Mouse (Mus musculus): ENCODE data around the gene Ucma. TPM values are rescaled to one million over a fixed set of nuclear protein-coding genes. Genes with fewer than 3 reads are reported as not detected.

Ucma gene
- total and polyA plus RNA-seq, 3 experiments, result not detected

GRCm38 (mm10) chr2:4967806-4968205 is 8.1 kb upstream of the Ucma start:
- Histone ChIP-seq H3K4me3 (ENCODE audit: control insufficient read depth in 1 of 2, insufficient read depth in 1 of 2, low read depth in 2 of 2, low read length in 2 of 2) (no peak overlapping the region), H3K9me3 (replicated peaks; ENCODE audit: insufficient read depth, low read length) (no peaks in the 10 kb centered on the region), H3K79me2 (ENCODE audit: control insufficient read depth, insufficient read depth, low read length, poor library complexity) (no peaks in the 10 kb centered on the region), H3K9ac (ENCODE audit: control insufficient read depth, low read depth, low read length, poor library complexity, severe bottlenecking) (no peak overlapping the region), H3K36me3 (ENCODE audit: control insufficient read depth in 1 of 2, insufficient read depth in 2 of 2, low read length in 2 of 2) (no peaks in the 10 kb centered on the region), H3K27me3 (ENCODE audit: control insufficient read depth in 1 of 2, insufficient read depth in 2 of 2, low read length in 2 of 2) (peaks cover 1 to 9% of the 10 kb centered on the region in 2 experiments), H3K27ac (ENCODE audit: control insufficient read depth, low read depth, low read length) (no peak overlapping the region), H3K4me1 (ENCODE audit: control insufficient read depth in 1 of 2, insufficient read depth in 2 of 2, low read length in 2 of 2) (no peaks in the 10 kb centered on the region)
- TF ChIP-seq POLR2AphosphoS2 (IDR thresholded peaks at IDR 0.05; ENCODE audit: low read length), result no peak
- no peak for TF ChIP-seq RCOR1 (IDR thresholded peaks at IDR 0.05; ENCODE audit: low read depth, low read length)
- no peak for TF ChIP-seq MXI1 (IDR thresholded peaks at IDR 0.05; ENCODE audit: low read depth, low read length)
- TF ChIP-seq MAX (IDR thresholded peaks at IDR 0.05; ENCODE audit: low read length), result no peak
- TF ChIP-seq BHLHE40 (IDR thresholded peaks at IDR 0.05; ENCODE audit: borderline replicate concordance, low read depth, low read length), result no peak
- no peak for TF ChIP-seq ZKSCAN1 (IDR thresholded peaks at IDR 0.05; ENCODE audit: low read depth, low read length)
- no peak for TF ChIP-seq RAD21 (IDR thresholded peaks at IDR 0.05; ENCODE audit: low read depth, low read length)
- TF ChIP-seq TBP (IDR thresholded peaks at IDR 0.05; ENCODE audit: low read depth, low read length), result no peak
- no peak for TF ChIP-seq POLR2A (IDR thresholded peaks at IDR 0.05; ENCODE audit: control insufficient read depth in 1 of 2, insufficient read depth in 1 of 2, low read depth in 1 of 2, low read length in 2 of 2, poor library complexity in 1 of 2)
- TF ChIP-seq JUND (IDR thresholded peaks at IDR 0.05; ENCODE audit: low read depth, low read length), result no peak
- TF ChIP-seq NELFE (IDR thresholded peaks at IDR 0.05; ENCODE audit: low read depth, low read length), result no peak
- TF ChIP-seq ZC3H11A (IDR thresholded peaks at IDR 0.05; ENCODE audit: low read depth, low read length), result no peak
- no peak for TF ChIP-seq E2F4 (IDR thresholded peaks at IDR 0.05; ENCODE audit: borderline replicate concordance, low read depth, low read length)
- no peak for TF ChIP-seq USF1 (IDR thresholded peaks at IDR 0.05; ENCODE audit: low read depth, low read length)
- TF ChIP-seq MYB (IDR thresholded peaks at IDR 0.05; ENCODE audit: low read depth, low read length), result no peak
- no peak for TF ChIP-seq GATA1 (IDR thresholded peaks at IDR 0.05; ENCODE audit: low read depth, low read length)
- TF ChIP-seq GABPA (IDR thresholded peaks at IDR 0.05; ENCODE audit: low read depth, low read length), result no peak
- TF ChIP-seq KAT2A (conservative IDR thresholded peaks at IDR 0.05; ENCODE audit: low read depth, low read length), result no peak
- TF ChIP-seq CHD2 (IDR thresholded peaks at IDR 0.05; ENCODE audit: low read length), result no peak
- DNase-seq (ENCODE audit: low read depth, low spot score), result no peak

- Histone ChIP-seq H3K79me2 (ENCODE audit: control insufficient read depth, insufficient read depth, low read length, poor library complexity) (no peaks in the 10 kb centered on the region), H3K27me3 (ENCODE audit: control insufficient read depth in 1 of 2, insufficient read depth in 2 of 2, low read length in 2 of 2) (peaks cover 3 to 12% of the 10 kb centered on the region in 2 experiments), H3K36me3 (ENCODE audit: control insufficient read depth in 1 of 2, insufficient read depth in 2 of 2, low read length in 2 of 2) (no peaks in the 10 kb centered on the region), H3K4me1 (ENCODE audit: control insufficient read depth in 1 of 2, insufficient read depth in 2 of 2, low read length in 2 of 2) (no peaks in the 10 kb centered on the region), H3K27ac (ENCODE audit: control insufficient read depth, low read depth, low read length) (no peak overlapping the region), H3K4me3 (ENCODE audit: control insufficient read depth in 1 of 2, insufficient read depth in 1 of 2, low read depth in 2 of 2, low read length in 2 of 2) (no peak overlapping the region), H3K9ac (ENCODE audit: control insufficient read depth, low read depth, low read length, poor library complexity, severe bottlenecking) (no peak overlapping the region), H3K9me3 (replicated peaks; ENCODE audit: insufficient read depth, low read length) (no peaks in the 10 kb centered on the region)
- no peak for DNase-seq (ENCODE audit: low read depth, low spot score)
- no peak for TF ChIP-seq HCFC1 (IDR thresholded peaks at IDR 0.05; ENCODE audit: low read depth, low read length)
- TF ChIP-seq TBP (IDR thresholded peaks at IDR 0.05; ENCODE audit: low read depth, low read length), result no peak
- TF ChIP-seq UBTF (IDR thresholded peaks at IDR 0.05; ENCODE audit: borderline replicate concordance, insufficient read depth, low read depth, low read length), result no peak
- TF ChIP-seq CHD2 (IDR thresholded peaks at IDR 0.05; ENCODE audit: low read length), result no peak
- no peak for TF ChIP-seq ELF1 (IDR thresholded peaks at IDR 0.05; ENCODE audit: low read depth, low read length)
- TF ChIP-seq BHLHE40 (IDR thresholded peaks at IDR 0.05; ENCODE audit: borderline replicate concordance, low read depth, low read length), result no peak
- TF ChIP-seq MXI1 (IDR thresholded peaks at IDR 0.05; ENCODE audit: low read depth, low read length), result no peak
- no peak for TF ChIP-seq SIN3A (IDR thresholded peaks at IDR 0.05; ENCODE audit: low read length)
- TF ChIP-seq ZNF384 (IDR thresholded peaks at IDR 0.05; ENCODE audit: low read depth, low read length), result no peak
- TF ChIP-seq TCF12 (IDR thresholded peaks at IDR 0.05; ENCODE audit: low read depth, low read length), result no peak
- no peak for TF ChIP-seq SMC3 (IDR thresholded peaks at IDR 0.05; ENCODE audit: low read depth, low read length)
- TF ChIP-seq MAX (IDR thresholded peaks at IDR 0.05; ENCODE audit: low read length), result no peak
- no peak for TF ChIP-seq NELFE (IDR thresholded peaks at IDR 0.05; ENCODE audit: low read depth, low read length)
- TF ChIP-seq GABPA (IDR thresholded peaks at IDR 0.05; ENCODE audit: low read depth, low read length), result no peak
- TF ChIP-seq ZMIZ1 (IDR thresholded peaks at IDR 0.05; ENCODE audit: low read depth, low read length), result no peak
- TF ChIP-seq KAT2A (conservative IDR thresholded peaks at IDR 0.05; ENCODE audit: low read depth, low read length), result no peak
- no peak for TF ChIP-seq ZKSCAN1 (IDR thresholded peaks at IDR 0.05; ENCODE audit: low read depth, low read length)
- TF ChIP-seq GATA1 (IDR thresholded peaks at IDR 0.05; ENCODE audit: low read depth, low read length), result no peak
- TF ChIP-seq MAZ (IDR thresholded peaks at IDR 0.05; ENCODE audit: low read depth, low read length), result no peak
These were observed 6.8 kb upstream of the Ucma start for GRCm38 (mm10) chr2:4969083-4969482.

Measured in MEL (cell line).